Mouse (Mus musculus) cerebellum, adult 9-10 months (tissue): ENCODE data around the gene Myo10.

ENCODE experiments used
- DNase-seq: peaks from one replicate; pipeline ENCODE4 v3.0.0; 2022

Myo10 gene

DNA sequence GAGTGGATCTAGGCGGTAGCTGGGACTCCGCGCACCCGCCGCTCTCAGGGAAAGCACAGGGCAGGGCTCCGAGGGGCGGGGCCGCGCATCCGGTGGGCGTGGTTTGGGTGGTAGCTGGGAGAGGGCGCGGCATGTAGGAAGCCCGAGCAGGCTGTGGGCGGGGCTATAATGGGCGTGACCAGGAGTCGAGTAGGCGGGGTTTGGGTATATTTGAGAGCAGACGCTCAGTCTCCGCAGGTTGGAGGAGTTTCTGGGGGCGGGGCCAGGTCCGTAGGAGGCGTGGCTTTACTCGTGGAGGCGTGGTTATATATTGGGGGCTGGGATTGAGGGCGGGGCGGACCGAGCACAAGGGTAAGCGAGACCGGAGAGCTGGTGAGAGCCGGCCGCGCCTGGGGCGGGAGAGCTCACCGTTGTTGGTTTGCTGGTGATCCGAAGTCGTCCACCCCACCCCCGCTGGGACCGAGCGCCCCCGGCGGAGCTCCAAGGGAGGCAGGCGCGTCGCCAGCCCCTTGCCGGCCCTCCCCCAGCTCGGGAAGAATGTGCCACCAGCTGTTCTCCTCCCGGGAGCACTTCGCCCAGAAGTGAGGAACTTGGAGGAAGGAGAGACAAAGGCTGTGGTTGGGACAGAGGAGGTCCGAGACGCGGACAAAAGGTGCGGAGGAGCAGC lies at the start of gene Myo10:
Gene Myo10 (plus strand): TSS at position 326 of the 667 bp plus-strand sequence.
- peak; percentile 92 for DNase-seq

DNA sequence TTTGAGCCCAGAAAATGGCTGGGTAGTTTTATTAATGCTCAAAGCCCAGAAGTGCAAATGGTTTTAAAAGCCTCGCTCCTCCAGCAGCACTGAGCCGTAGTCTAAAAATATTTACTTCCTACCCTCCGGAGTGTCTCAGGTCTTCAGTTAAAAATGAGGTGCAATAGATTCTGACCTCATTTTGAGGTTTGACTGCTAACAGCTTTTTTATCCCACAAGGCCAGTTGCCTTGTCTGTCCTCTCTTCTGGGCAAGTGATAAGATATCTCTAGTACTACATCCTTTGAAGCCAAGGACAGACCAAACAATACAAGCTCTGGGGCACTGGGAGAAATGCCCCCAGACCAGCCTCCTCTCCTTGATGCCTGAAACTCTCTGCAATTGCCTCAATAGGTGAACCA lies 49.2 kb upstream of the Myo10 start:
- no peak for DNase-seq

- DNase-seq = no peak
Observed at GRCm38 (mm10) chr15:25573876-25574601, 48.3 kb upstream of the Myo10 start.

GRCm38 (mm10) chr15:25577327-25578051 lies 44.8 kb upstream of the Myo10 start:
- DNase-seq = no peak

DNA sequence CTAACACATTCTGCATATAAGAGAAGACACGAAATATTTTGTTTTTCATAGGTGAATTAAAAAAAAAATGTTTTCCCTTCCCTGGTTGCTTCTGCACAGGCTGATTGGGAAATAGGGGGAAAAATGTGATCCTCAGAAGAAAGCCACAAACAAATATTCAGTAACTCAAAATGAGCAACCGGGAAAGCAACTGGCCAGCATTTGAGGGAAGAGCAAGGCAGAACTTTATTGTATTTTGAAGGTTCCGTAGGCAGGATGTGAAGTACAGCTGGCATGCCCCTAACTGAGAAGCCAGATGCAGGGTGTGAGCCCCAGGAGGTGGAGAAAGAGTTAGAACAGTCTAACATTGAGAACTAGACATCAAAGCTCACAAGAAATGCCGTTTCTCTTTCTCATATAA lies 44.0 kb upstream of the Myo10 start:
- no peak for DNase-seq

- DNase-seq = no peak
Observed at GRCm38 (mm10) chr15:25580731-25581130, 41.6 kb upstream of the Myo10 start.

DNA sequence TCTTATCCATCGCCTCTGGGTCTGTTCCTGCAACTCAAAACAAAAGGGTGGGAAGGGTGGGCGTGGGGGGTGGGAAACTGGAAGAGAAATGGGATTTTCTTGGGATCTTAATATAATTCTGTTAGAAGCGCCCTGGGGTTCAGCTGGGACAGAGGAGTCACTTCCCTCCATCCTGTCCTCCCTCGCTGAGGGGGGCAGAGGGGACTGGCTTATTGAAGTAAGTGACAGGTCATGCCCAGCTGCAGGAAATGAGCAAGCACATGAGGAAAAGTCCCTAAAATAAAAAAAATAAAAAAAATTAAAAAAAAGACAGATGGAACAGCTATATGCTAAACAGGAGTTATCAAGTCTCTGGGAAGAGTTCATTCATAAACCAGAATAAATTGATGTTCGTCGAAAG lies 40.3 kb upstream of the Myo10 start:
- no peak for DNase-seq

- DNase-seq = no peak
Observed at GRCm38 (mm10) chr15:25583361-25583760, 39.0 kb upstream of the Myo10 start.

GRCm38 (mm10) chr15:25586828-25587227 lies 35.5 kb upstream of the Myo10 start:
- DNase-seq = no peak

DNA sequence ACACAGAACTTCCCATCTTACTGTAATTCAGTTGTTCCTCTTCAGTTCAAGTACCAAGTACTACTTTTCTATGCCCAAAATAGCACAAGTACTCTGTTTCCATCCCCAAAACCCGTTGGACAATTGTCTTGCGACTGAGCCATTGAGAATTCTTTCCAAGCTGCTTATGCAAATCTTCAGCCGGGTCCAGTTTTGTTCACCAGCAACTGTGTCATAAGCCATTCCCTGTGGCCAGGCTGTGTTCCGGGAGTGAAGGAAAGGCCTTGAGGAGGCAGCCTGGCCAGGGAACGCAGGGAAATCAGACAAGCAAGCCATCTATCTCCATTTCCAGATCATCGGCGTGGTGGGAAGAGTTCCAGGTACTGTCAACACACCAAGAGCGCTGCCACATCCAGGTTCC lies 34.4 kb upstream of the Myo10 start:
- no peak for DNase-seq

DNA sequence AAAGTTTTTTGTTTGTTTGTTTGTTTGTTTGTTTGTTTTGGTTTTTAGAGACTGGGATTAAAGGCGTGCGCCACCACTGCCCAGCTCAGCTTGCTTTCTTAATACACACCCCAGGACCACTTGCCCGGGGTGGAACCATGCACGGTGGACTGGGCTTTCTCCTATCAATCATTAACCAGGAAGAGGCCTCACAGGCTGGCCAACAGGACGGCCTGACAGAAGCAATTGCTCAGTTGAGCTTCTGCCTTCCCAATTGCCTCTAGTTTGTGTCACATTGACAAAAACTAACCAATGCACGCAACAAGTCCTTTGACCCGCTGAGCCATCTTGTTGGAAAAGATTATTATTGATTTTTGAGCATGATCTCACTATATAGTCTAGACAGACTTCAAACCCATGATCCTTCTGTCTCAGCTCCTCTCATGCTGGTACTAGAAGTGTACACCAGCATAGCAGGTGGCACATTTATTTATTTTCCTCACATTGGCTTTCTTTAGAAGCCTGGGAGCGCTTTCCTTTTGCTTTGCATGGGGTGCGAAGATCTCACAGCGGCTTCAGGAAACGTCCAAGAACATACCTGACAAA lies 32.9 kb upstream of the Myo10 start:
- DNase-seq = peak; percentile 8

GRCm38 (mm10) chr15:25589916-25590315 lies 32.4 kb upstream of the Myo10 start:
- DNase-seq = peak; percentile 67

DNA sequence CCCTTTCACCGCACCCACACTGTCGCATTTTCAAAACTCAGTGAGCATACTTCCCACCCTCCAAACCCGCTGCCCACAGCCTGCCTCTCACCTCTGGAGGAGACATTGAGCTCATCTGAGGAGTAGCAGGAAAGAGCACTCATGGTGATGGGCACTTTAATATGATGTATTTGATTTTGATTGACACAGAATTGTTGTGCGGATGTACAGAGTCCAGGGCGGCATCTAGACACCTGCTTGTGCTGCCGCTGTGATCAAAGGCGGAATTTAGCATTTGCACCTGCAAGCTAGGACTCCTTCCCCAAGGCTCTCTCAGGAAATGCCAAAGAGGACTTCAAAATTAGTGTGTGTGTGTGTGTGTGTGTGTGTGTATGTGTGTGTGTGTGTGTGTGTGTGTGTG lies 31.4 kb upstream of the Myo10 start:
- DNase-seq = no peak

DNA sequence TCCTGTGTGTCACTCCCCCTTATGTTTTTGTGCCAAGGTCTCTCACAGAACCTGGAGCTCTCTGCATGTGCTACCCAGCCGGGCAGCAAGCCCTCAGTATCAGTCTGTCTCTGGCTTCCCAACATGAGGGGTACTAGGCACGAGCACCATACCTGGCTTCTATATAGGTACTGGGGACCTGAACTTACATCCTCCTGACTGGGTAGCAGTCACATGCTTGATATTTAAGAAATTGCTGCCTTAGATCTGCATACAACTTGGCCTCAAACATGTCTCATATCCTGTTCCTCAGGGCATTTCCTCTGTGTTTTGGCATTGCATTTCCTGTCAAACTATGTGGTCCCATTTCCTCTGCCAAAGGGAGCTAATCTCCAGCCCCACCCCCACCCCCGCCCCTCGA lies 30.4 kb upstream of the Myo10 start:
- DNase-seq = no peak

GRCm38 (mm10) chr15:25593469-25594150 lies 28.7 kb upstream of the Myo10 start:
- DNase-seq = no peak

- DNase-seq = no peak
Observed at GRCm38 (mm10) chr15:25598313-25598712, 24.0 kb upstream of the Myo10 start.

DNA sequence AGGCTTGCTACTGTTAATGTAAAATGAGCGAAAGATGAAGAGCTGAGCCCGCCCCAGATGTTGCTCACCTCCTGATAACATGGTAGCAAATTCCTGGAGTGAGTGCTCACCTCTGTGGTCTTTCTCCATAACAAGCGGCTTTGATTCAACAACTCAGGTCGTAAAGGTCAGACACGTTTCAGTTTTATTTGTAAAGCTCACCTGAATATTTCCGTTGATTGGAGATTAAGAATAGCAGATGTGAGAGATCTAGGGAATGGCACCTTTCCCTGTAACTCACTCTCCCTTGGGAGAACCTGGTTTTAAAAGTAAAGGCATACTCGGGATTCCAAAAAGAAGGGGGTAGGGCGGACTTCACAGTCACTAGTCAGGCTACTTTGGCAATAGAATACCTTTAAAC lies 20.0 kb upstream of the Myo10 start:
- no peak for DNase-seq

GRCm38 (mm10) chr15:25603286-25603685 lies 19.0 kb upstream of the Myo10 start:
- no peak for DNase-seq

DNA sequence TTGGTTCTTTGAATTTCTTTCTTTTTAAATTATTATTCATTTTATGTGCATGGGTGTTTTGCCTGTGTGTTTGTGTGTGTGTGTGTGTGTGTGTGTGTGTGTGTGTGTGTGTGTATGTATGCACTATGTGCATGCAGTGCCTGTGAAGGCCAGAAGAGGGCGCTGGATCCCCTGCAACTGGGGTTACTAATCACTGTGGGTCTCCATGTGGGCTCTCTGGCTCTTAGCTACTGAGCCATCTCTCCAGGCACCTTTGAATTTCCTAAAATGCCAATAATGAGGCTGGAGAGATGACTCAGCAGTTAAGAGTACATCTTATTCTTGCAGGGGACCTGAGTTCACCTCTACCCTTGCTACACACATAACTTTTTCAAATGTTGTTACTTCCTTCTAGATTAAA lies 18.1 kb upstream of the Myo10 start:
- DNase-seq = no peak

- DNase-seq = no peak
Observed at GRCm38 (mm10) chr15:25605376-25605775, 16.9 kb upstream of the Myo10 start.

- DNase-seq = no peak
Observed at GRCm38 (mm10) chr15:25608742-25609141, 13.6 kb upstream of the Myo10 start.

DNA sequence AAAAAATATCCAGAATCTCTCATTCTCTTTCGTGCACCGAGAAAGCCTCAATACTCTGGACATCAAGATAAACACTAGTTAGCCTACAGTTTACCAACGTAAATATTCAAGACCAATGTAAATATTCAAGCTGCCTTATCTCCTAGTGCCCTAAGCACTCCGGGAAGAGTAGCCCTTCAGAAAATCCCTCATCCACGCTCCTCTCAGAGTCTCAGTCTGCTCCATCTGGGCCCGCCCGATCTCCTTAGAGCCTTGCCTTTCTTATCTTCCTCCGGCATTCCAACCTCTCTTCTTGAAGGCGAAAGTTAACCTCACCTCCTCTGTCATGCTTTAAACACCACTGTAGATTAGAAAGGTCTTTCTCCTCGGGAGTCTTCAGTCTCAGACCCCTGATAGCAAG lies 13.1 kb upstream of the Myo10 start:
- DNase-seq = no peak

- no peak for DNase-seq
Observed at GRCm38 (mm10) chr15:25611178-25611577, 11.1 kb upstream of the Myo10 start.
